Mouse (Mus musculus): ENCODE measurements around the gene Kdm5c. TPM values are rescaled to one million over a fixed set of nuclear protein-coding genes. Genes with fewer than 3 reads are reported as not detected.

The Kdm5c gene
- polyA plus RNA-seq (2017; shearing (Covaris generic)), result 61.8 TPM

GRCm38 (mm10) chrX:152232781-152233763, at the start of gene Kdm5c:
TSS of gene Kdm5c (plus strand) at chrX:152233020.

Other genes with a start within 250 kb of the Kdm5c start
- gene Hsd17b10, start 231.2 kb upstream of the Kdm5c start, polyA plus RNA-seq (2017; shearing (Covaris generic)), result 104 TPM
- gene Ribc1, start 216.7 kb upstream of the Kdm5c start, polyA plus RNA-seq (2017; shearing (Covaris generic)), result 1.8 TPM
- gene Smc1a, start 216.6 kb upstream of the Kdm5c start, polyA plus RNA-seq (2017; shearing (Covaris generic)), result 98.2 TPM
- 0.05 TPM for gene Iqsec2, start 88.8 kb upstream of the Kdm5c start, polyA plus RNA-seq (2017; shearing (Covaris generic))
- gene Kantr, start 94.5 kb downstream of the Kdm5c start, polyA plus RNA-seq (2017; shearing (Covaris generic)), result 28.2 TPM
- gene Tspyl2, start 109.4 kb downstream of the Kdm5c start, polyA plus RNA-seq (2017; shearing (Covaris generic)), result 32.2 TPM
- gene Gpr173, start 135.7 kb downstream of the Kdm5c start, polyA plus RNA-seq (2017; shearing (Covaris generic)), result not detected

Measured in activated CD4-positive, CD25-positive, alpha-beta regulatory T cell, adult 9 weeks (primary cell).